Mouse (Mus musculus) liver, adult 2 months (tissue): ENCODE data around the gene Psmd8. TPM values are rescaled to one million over a fixed set of nuclear protein-coding genes. Genes with fewer than 3 reads are reported as not detected.
"Not testable (repeated sequence)": the region's sequence is repeated elsewhere in the genome, so short reads cannot be mapped to it uniquely, and the experiment has no call there.

Source experiments
- DNase-seq: peaks from one replicate; pipeline ENCODE4 v3.0.0-alpha.2; 2011; ENCODE audit warnings: low read depth, low spot score; ENCODE audit errors: extremely low read depth
- H3K27ac ChIP-seq: fragments of 200-500 bp; replicated peaks from 2 replicates; pipeline ENCODE4 v1.5.1; 2012; ENCODE audit warnings: low read depth, mild to moderate bottlenecking, control low read depth, inconsistent platforms, low read length; ENCODE audit not compliant: insufficient read depth
- H3K27me3 ChIP-seq: fragments of 200-500 bp; 2 replicates; pipeline ENCODE4 v1.6.1; 2012; ENCODE audit warnings: mild to moderate bottlenecking, moderate library complexity, low read length, inconsistent platforms; ENCODE audit not compliant: control insufficient read depth, insufficient read depth
- H3K36me3 ChIP-seq: fragments of 200-500 bp; 2 replicates; pipeline ENCODE4 v1.6.1; 2012; ENCODE audit warnings: low read length, inconsistent platforms; ENCODE audit not compliant: control insufficient read depth, insufficient read depth
- H3K4me1 ChIP-seq: fragments of 200-500 bp; 2 replicates; pipeline ENCODE4 v1.6.1; 2011; ENCODE audit warnings: low read length; ENCODE audit not compliant: control insufficient read depth, insufficient read depth
- H3K4me3 ChIP-seq: fragments of 200-500 bp; 2 replicates; pipeline ENCODE4 v1.5.1; 2011; ENCODE audit warnings: low read depth, mild to moderate bottlenecking, control low read depth, low read length, moderate library complexity; ENCODE audit not compliant: insufficient read depth
- H3K79me2 ChIP-seq: fragments of 200-500 bp; 2 replicates; pipeline ENCODE4 v1.6.1; 2012; ENCODE audit warnings: inconsistent platforms, mild to moderate bottlenecking, low read length, moderate library complexity; ENCODE audit not compliant: control insufficient read depth, insufficient read depth
- H3K9ac ChIP-seq: fragments of 200-500 bp; 2 replicates; pipeline ENCODE4 v1.6.1; 2012; ENCODE audit warnings: low read depth, mild to moderate bottlenecking, control low read depth, inconsistent platforms, low read length
- CTCF ChIP-seq: fragments of 200-500 bp; IDR thresholded peaks from 2 replicates; pipeline ENCODE4 v1.5.1; 2011; ENCODE audit warnings: low read depth, low read length, control low read depth
- POLR2A ChIP-seq: fragments of 200-500 bp; IDR thresholded peaks from 2 replicates; pipeline ENCODE4 v1.6.1; 2011; ENCODE audit warnings: low read length, control low read depth; ENCODE audit not compliant: insufficient read depth; ENCODE audit errors: extremely low read depth
- WGBS: fragments of 180-500 bp; shearing (Covaris S2); methylation state at CpG from one replicate; pipeline ENCODE4 v1.1.7; 2018; 5-methylcytosine and 5-hydroxymethylcytosine counted together
- polyA plus RNA-seq: library from polyadenylated mRNA; depleted of rRNA; stranded (reverse); fragments of >200 nt; gene quantifications from 2 replicates; pipeline ENCODE4 v1.2.3, GENCODE M21; 2012
- total RNA-seq: library from RNA; depleted of rRNA; stranded (reverse); fragments of >200 nt; gene quantifications from 2 replicates; pipeline ENCODE4 v1.2.3, GENCODE M21; 2014

Gene Psmd8
- total and polyA plus RNA-seq, 2 experiments: 119 to 217 TPM

GRCm38 (mm10) chr7:29146625-29147367, 33.7 kb downstream of the Psmd8 start:
- Histone ChIP-seq H3K27me3 (no peaks in the 10 kb centered on the region), H3K36me3 (no peaks in the 10 kb centered on the region), H3K4me1 (no peaks in the 10 kb centered on the region), H3K9ac (no peak overlapping the region), H3K4me3 (no peak overlapping the region), H3K79me2 (no peaks in the 10 kb centered on the region), H3K27ac (no peak overlapping the region)
- no peak for DNase-seq
- TF ChIP-seq POLR2A (no peak), CTCF (no peak)
- 89% methylated on average over 7 of the region's 7 CpGs for WGBS

- Histone ChIP-seq H3K9ac (no peak overlapping the region), H3K4me3 (no peak overlapping the region), H3K4me1 (no peaks in the 10 kb centered on the region), H3K79me2 (no peaks in the 10 kb centered on the region), H3K27ac (no peak overlapping the region), H3K27me3 (no peaks in the 10 kb centered on the region), H3K36me3 (no peaks in the 10 kb centered on the region)
- no peak for DNase-seq
- no peak for TF ChIP-seq CTCF
- TF ChIP-seq POLR2A: no peak
- WGBS: 86% methylated on average over 4 of the region's 4 CpGs
Measured at GRCm38 (mm10) chr7:29144006-29144405, 36.5 kb downstream of the Psmd8 start.

DNA sequence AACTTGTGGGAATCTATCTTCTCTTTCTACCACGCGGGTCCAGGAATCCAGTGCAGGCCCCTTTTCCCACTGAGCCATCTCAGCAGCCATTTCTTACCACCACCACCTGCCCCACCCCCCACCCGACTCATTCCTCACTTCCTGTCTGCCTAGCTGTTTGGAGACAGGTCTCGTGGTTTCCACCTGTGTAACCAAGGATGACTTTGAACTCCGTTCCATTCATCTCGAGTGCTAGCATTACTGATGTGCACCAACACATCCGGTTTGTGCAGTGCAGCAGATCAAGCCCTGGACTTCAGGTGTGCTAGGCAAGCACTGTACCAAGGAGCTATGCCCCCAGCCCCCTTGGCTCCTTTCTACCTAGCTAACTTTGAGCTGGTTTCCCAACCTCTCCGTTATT, 39.1 kb downstream of the Psmd8 start:
- Histone ChIP-seq H3K4me3 (no peak overlapping the region), H3K4me1 (no peaks in the 10 kb centered on the region), H3K9ac (no peak overlapping the region), H3K27me3 (peaks cover 3% of the 10 kb centered on the region; the same call in 1 of the 2 replicates), H3K79me2 (no peaks in the 10 kb centered on the region), H3K27ac (no peak overlapping the region), H3K36me3 (no peaks in the 10 kb centered on the region)
- 71% methylated on average over 8 of the region's 8 CpGs for WGBS
- DNase-seq: no peak
- TF ChIP-seq POLR2A (no peak), CTCF (no peak)

DNA sequence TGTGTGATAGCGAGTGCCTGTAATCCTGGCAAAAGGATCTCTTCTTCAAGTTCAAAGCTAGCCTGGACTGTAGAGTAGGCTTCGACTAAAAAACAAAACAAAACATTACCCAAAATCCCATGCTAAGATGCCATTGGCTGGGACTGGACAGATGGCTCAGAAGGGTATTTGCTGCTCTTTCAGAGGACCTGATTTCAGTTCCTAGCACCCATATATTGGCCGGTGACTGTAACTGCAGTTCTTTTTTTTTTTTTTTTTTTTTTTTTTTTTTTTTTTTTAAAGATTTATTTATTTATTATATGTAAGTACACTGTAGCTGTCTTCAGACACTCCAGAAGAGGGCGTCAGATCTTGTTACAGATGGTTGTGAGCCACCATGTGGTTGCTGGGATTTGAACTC, 41.3 kb downstream of the Psmd8 start:
- H3K9ac ChIP-seq, H3K4me3 ChIP-seq, DNase-seq, H3K36me3 ChIP-seq, H3K79me2 ChIP-seq, H3K27me3 ChIP-seq, H3K27ac ChIP-seq, H3K4me1 ChIP-seq: not testable (repeated sequence)
- WGBS: 91% methylated on average over 3 of the region's 4 CpGs

DNA sequence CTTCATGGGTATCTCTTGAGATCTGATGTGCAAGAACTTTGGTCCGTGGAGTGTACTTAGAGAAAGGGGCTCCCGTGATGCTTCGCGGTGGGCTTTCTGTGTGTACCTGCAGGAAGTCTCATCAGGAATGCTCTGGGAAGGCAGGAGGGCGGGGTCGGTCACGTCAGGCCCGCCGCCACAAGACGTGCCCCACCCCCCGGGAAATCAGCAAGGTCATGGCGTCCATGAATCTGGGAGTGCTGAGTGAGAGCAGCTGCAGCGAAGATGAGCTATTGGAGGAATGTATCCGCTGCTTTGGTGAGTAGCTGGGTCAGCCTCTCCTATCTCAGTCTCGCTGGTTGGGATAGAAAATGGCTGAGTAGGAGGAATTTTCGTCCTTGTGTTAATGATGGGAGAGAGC, 43.1 kb downstream of the Psmd8 start:
- no peak overlapping the region for H3K9ac ChIP-seq
- peaks cover 10% of the 10 kb centered on the region; the same call in 1 of the 2 replicates for H3K27me3 ChIP-seq
- H3K79me2 ChIP-seq: no peaks in the 10 kb centered on the region
- no peak overlapping the region for H3K4me3 ChIP-seq
- WGBS: 46% methylated on average over 16 of the region's 16 CpGs
- no peaks in the 10 kb centered on the region for H3K36me3 ChIP-seq
- no peak for DNase-seq
- H3K4me1 ChIP-seq: no peaks in the 10 kb centered on the region
- no peak overlapping the region for H3K27ac ChIP-seq
- TF ChIP-seq CTCF: no peak
- TF ChIP-seq POLR2A: no peak

DNA sequence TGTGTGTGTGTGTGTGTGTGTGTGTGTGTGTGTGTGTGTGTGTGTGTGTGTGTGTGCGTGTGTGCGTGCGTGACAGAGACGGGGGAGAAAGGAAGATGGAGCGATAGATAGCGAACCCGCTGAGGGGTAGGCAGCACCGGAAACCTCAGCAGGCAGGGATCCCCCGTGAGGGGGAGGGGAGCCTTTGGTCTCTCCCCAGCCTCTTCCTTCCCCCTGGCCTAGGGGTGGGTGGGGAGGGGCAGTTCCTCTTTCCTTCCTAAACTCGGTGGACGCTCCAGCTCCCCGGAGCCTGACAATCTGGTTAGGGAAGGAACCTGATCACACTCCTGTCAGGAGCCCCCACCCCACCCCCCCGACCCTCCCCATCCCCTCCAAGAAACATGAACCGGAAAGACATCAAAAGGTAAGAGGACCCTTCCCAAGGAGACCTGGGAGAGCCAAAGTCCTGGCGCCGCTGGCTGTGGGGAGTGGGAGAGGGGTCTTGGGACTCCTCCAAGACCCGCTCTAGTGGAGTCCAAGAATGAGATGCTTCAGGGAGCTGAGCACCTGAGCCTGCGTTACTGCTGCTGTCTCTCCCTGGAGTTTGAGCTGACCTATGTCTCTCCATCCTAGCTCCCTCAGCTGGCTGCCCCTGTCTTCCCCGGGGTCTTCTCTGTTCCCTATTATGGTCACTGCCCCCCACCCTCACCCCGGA, 45.7 kb downstream of the Psmd8 start, which contains the start of gene Rasgrp4:
TSS of gene Rasgrp4 (plus strand) at position 159 of the 694 bp plus-strand sequence.
- no peaks in the 10 kb centered on the region for H3K36me3 ChIP-seq
- no peak within 1 kb of the TSS for H3K27ac ChIP-seq
- H3K4me1 ChIP-seq: no peaks in the 10 kb centered on the region
- H3K4me3 ChIP-seq: peak within 1 kb of the TSS; percentile 26; the same call in 1 of the 2 replicates
- H3K9ac ChIP-seq: no peak within 1 kb of the TSS
- TF ChIP-seq POLR2A (no peak), CTCF (no peak)
- DNase-seq: no peak
- H3K79me2 ChIP-seq: no peaks in the 10 kb centered on the region
- H3K27me3 ChIP-seq: peaks cover 10% of the 10 kb centered on the region; the same call in 1 of the 2 replicates
- 3% methylated on average over 17 of the region's 20 CpGs for WGBS
